Comparison of ENCODE assay signal across 11 mouse cellular contexts in the genomic region with DNA sequence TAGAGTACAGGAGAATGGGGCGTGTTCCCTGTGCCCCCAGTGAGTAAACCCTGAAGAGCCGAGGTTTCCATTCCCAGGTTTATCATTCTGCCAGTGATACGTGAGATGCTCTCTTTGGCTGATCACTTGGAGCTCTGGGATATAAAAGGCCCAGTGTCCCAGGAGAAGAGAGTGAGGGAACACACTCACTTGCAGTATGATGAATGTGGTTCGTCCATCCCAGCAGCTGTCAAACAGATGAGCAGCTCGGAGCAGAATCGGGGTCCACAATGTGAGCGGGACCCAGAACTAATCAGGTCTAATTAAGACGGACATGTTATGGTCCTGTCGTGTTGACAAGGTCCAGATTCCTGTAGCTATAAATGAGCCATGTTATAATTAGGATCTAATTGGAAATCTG.
DNase-seq lines count a peak whose midpoint lies in the region; ATAC-seq lines count a peak whose summit lies in the region.
"Had no signal": no experiment of that assay in that cellular context is flagged by ENCODE, and none has a peak within 500 bp of the region (broad histone marks: within the 10 kb centered on the region; RNA-seq: fewer than 3 reads in every experiment).

No protein-coding gene starts in this region.

- no peak overlapping the region for H3K4me3 ChIP-seq in midbrain, embryonic 12.5 days
- no peak overlapping the region for H3K4me3 ChIP-seq in midbrain, embryonic 10.5 days
- no peak overlapping the region for H3K4me3 ChIP-seq in embryonic facial prominence, embryonic 14.5 days (ENCODE audit: low read depth, low read length)
- no peak overlapping the region for H3K4me3 ChIP-seq in hindbrain, embryonic 14.5 days (replicated peaks; ENCODE audit: low read length)
- H3K4me3 ChIP-seq in intestine, embryonic 15.5 days (replicated peaks) = no peak overlapping the region
- H3K4me3 ChIP-seq: liver, embryonic 15.5 days had no signal

- no peak overlapping the region for H3K9ac ChIP-seq in midbrain, embryonic 12.5 days (replicated peaks)
- no peak overlapping the region for H3K9ac ChIP-seq in embryonic facial prominence, embryonic 14.5 days (ENCODE audit: low read depth, low read length)
- no peak overlapping the region for H3K9ac ChIP-seq in hindbrain, embryonic 14.5 days
- no peak overlapping the region for H3K9ac ChIP-seq in intestine, embryonic 15.5 days
- H3K9ac ChIP-seq: liver, embryonic 15.5 days had no signal

- peak overlapping the region; percentile 0; the same call in 1 of the 2 replicates for H3K4me2 ChIP-seq in midbrain, embryonic 12.5 days (replicated peaks)
- peak overlapping the region; percentile 29 for H3K4me2 ChIP-seq in embryonic facial prominence, embryonic 14.5 days (ENCODE audit: low read depth, low read length)
- peak overlapping the region; percentile 9; the same call in 1 of the 2 replicates for H3K4me2 ChIP-seq in hindbrain, embryonic 14.5 days (replicated peaks)
- no peak overlapping the region for H3K4me2 ChIP-seq in intestine, embryonic 15.5 days (replicated peaks)
- H3K4me2 ChIP-seq: liver, embryonic 15.5 days had no signal

- H3K36me3 ChIP-seq in midbrain, embryonic 12.5 days = no peaks in the 10 kb centered on the region
- no peaks in the 10 kb centered on the region for H3K36me3 ChIP-seq in midbrain, embryonic 10.5 days
- no peaks in the 10 kb centered on the region for H3K36me3 ChIP-seq in embryonic facial prominence, embryonic 14.5 days (ENCODE audit: control insufficient read depth, insufficient read depth, low read length)
- H3K36me3 ChIP-seq in hindbrain, embryonic 14.5 days (replicated peaks; ENCODE audit: control insufficient read depth, insufficient read depth) = no peaks in the 10 kb centered on the region
- H3K36me3 ChIP-seq in intestine, embryonic 15.5 days = no peaks in the 10 kb centered on the region
- H3K36me3 ChIP-seq: liver, embryonic 15.5 days had no signal

- no peak overlapping the region for H3K27ac ChIP-seq in midbrain, embryonic 12.5 days (replicated peaks)
- no peak overlapping the region for H3K27ac ChIP-seq in midbrain, embryonic 10.5 days (replicated peaks)
- H3K27ac ChIP-seq in embryonic facial prominence, embryonic 14.5 days (replicated peaks; ENCODE audit: low read depth, low read length) = no peak overlapping the region
- H3K27ac ChIP-seq in hindbrain, embryonic 14.5 days = no peak overlapping the region
- H3K27ac ChIP-seq in intestine, embryonic 15.5 days = no peak overlapping the region
- H3K27ac ChIP-seq: liver, embryonic 15.5 days; macrophage had no signal

- peak; percentile 73 for ATAC-seq in midbrain, embryonic 12.5 days (ENCODE audit: low FRiP score, low read depth)
- peak; percentile 37; the same call in 1 of the 2 replicates for ATAC-seq in embryonic facial prominence, embryonic 14.5 days (ENCODE audit: low read depth)
- ATAC-seq in hindbrain, embryonic 14.5 days (ENCODE audit: low FRiP score) = peak; percentile 65; the same call in 1 of the 2 replicates
- no peak for ATAC-seq in intestine, embryonic 15.5 days

- H3K27me3 ChIP-seq in midbrain, embryonic 12.5 days = no peaks in the 10 kb centered on the region
- no peaks in the 10 kb centered on the region for H3K27me3 ChIP-seq in midbrain, embryonic 10.5 days (ENCODE audit: low read depth, poor library complexity, severe bottlenecking)
- no peaks in the 10 kb centered on the region for H3K27me3 ChIP-seq in embryonic facial prominence, embryonic 14.5 days (replicated peaks; ENCODE audit: control insufficient read depth, insufficient read depth, low read length)
- no peaks in the 10 kb centered on the region for H3K27me3 ChIP-seq in hindbrain, embryonic 14.5 days (ENCODE audit: control insufficient read depth, insufficient read depth, low read length)
- no peaks in the 10 kb centered on the region for H3K27me3 ChIP-seq in intestine, embryonic 15.5 days (replicated peaks)
- H3K27me3 ChIP-seq: liver, embryonic 15.5 days had no signal

- DNase-seq in midbrain, embryonic 10.5 days (ENCODE audit: low spot score) = no peak
- peak; percentile 62 for DNase-seq in embryonic facial prominence, embryonic 14.5 days (ENCODE audit: low spot score)
- DNase-seq in hindbrain, embryonic 14.5 days (ENCODE audit: low spot score) = peak; percentile 47
- no peak for DNase-seq in adrenal gland, adult (ENCODE audit: inconsistent age in 2 of 2, low spot score in 1 of 2)
- DNase-seq in cerebellum, postnatal 25 days = no peak
- DNase-seq: adrenal gland, postnatal 36 days; cerebellum, adult 2 months had no signal

- H3K4me1 ChIP-seq in midbrain, embryonic 12.5 days = peaks cover 10% of the 10 kb centered on the region; the same call in 1 of the 2 replicates
- peaks cover 14% of the 10 kb centered on the region for H3K4me1 ChIP-seq in midbrain, embryonic 10.5 days
- no peaks in the 10 kb centered on the region for H3K4me1 ChIP-seq in embryonic facial prominence, embryonic 14.5 days (ENCODE audit: control insufficient read depth, insufficient read depth, low read length)
- H3K4me1 ChIP-seq in hindbrain, embryonic 14.5 days (replicated peaks; ENCODE audit: control insufficient read depth, insufficient read depth, low read length) = peaks cover 11% of the 10 kb centered on the region; the same call in 1 of the 2 replicates
- H3K4me1 ChIP-seq in intestine, embryonic 15.5 days (replicated peaks) = no peaks in the 10 kb centered on the region
- H3K4me1 ChIP-seq: liver, embryonic 15.5 days had no signal

- H3K9me3 ChIP-seq in midbrain, embryonic 12.5 days = no peaks in the 10 kb centered on the region
- H3K9me3 ChIP-seq in midbrain, embryonic 10.5 days (replicated peaks) = no peaks in the 10 kb centered on the region
- no peaks in the 10 kb centered on the region for H3K9me3 ChIP-seq in embryonic facial prominence, embryonic 14.5 days (ENCODE audit: control insufficient read depth, low read length)
- no peaks in the 10 kb centered on the region for H3K9me3 ChIP-seq in hindbrain, embryonic 14.5 days (ENCODE audit: control insufficient read depth, low read length)
- H3K9me3 ChIP-seq in intestine, embryonic 15.5 days = no peaks in the 10 kb centered on the region
- H3K9me3 ChIP-seq: liver, embryonic 15.5 days had no signal

- 22% methylated on average over 9 of the region's 9 CpGs for WGBS in midbrain, embryonic 12.5 days
- 36% methylated on average over 9 of the region's 9 CpGs for WGBS in midbrain, embryonic 10.5 days
- 15% methylated on average over 9 of the region's 9 CpGs for WGBS in embryonic facial prominence, embryonic 14.5 days
- WGBS in hindbrain, embryonic 14.5 days = 9% methylated on average over 9 of the region's 9 CpGs
- WGBS in intestine, embryonic 15.5 days = 48% methylated on average over 9 of the region's 9 CpGs

Comparison
In these comparisons a context has a peak if more than half of its experiments do, and no peak if none do; other contexts are left out.
1. DNase-seq: peak in embryonic facial prominence, embryonic 14.5 days (single experiment) and hindbrain, embryonic 14.5 days (single experiment); none in midbrain, embryonic 10.5 days (single experiment), adrenal gland, adult (0 of 2) and cerebellum, postnatal 25 days (0 of 2).